Mouse (Mus musculus): ENCODE results near the gene Casc3. TPM values are rescaled to one million over a fixed set of nuclear protein-coding genes. Genes with fewer than 3 reads are reported as not detected.

Gene Casc3
- total and polyA plus RNA-seq, 3 experiments, result 14.4 to 71.7 (median 16.7) TPM

DNA sequence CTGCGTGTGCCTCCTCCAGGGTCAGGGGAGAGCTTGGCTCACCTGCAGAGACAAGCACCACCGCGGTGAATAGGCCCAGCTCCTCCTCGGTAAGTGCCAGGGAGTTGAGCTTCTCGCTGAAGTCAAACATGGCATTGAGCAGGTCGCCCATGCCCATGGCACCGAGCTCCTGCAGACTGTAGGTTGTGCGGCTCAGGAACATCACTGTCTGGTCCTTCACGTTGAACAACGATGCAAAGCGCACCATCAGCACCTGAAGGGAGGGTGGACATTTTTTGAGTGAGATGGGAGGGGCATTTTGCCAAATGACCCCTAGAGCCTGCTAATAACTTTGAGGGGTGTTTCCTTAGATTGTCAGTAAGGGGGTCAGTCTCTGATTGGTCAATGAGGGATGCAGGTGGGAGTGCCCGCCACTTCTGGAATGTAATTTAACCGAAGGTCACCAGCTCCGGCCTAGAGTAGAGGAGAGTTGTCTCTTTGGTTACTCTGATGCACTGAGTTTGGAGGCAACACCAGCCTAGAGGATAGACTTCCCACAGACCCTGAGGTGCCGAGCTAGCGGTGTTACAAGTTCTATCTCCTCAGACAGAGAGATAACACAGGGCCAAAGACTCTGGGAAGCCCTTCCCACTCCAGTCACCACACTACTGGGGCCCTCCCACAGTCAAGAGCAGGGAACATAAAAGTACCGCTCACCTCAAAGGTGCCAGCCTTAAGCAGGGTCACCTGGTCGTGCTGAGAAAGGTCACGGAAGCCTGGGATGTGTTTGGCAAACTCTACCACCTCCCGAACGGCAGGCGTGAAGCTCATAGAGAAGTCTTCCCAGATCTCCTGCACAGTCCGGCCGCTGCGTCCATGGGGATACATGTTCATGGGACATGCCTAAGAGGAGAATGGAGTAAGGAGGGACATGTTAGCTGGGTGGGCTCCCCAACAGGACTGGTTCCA, 35.4 kb upstream of the Casc3 start:
- Histone ChIP-seq H3K27me3 (replicated peaks) (peaks cover 2% of the 10 kb centered on the region), H3K9ac (ENCODE audit: insufficient read depth, low read depth) (no peak overlapping the region), H3K36me3 (replicated peaks in 1 of 2; ENCODE audit: control insufficient read depth in 1 of 2, insufficient read depth in 1 of 2, low read length in 1 of 2) (peaks cover 0 to 14% of the 10 kb centered on the region in 2 experiments), H3K4me1 (ENCODE audit: control insufficient read depth in 1 of 2, insufficient read depth in 2 of 2) (peaks cover 22 to 33% of the 10 kb centered on the region in 2 experiments), H3K4me2 (ENCODE audit: insufficient read depth, low read depth, poor library complexity, severe bottlenecking) (no peak overlapping the region), H3K79me2 (replicated peaks; ENCODE audit: control insufficient read depth, extremely low read depth, insufficient read depth, poor library complexity, severe bottlenecking) (no peaks in the 10 kb centered on the region), H3K27ac (ENCODE audit: insufficient read depth, low read depth) (no peak overlapping the region), H3K4me3 (replicated peaks in 1 of 3; ENCODE audit: low read depth in 2 of 3, low read length in 2 of 3, poor library complexity in 1 of 3) (no peak overlapping the region), H3K9me3 (replicated peaks; ENCODE audit: low read length) (no peaks in the 10 kb centered on the region)
- in situ Hi-C loops (cut with MboI; ENCODE audit: low pct_ligation_motif_present, low pct_unique_long_range_greater_than_20kb, low sequenced_read_pairs), result no loop called here
- dilution Hi-C loops (cut with MboI; ENCODE audit: extremely low pct_ligation_motif_present, extremely low pct_unique_long_range_greater_than_20kb, low sequenced_read_pairs), result no loop called here
- TF ChIP-seq HCFC1 (IDR thresholded peaks at IDR 0.05; ENCODE audit: low read depth, low read length), result no peak
- no peak for TF ChIP-seq GABPA (IDR thresholded peaks at IDR 0.05; ENCODE audit: insufficient replicate concordance, low read depth, low read length)
- no peak for TF ChIP-seq E2F4 (IDR thresholded peaks at IDR 0.05; ENCODE audit: insufficient replicate concordance, low read depth, low read length)
- no peak for TF ChIP-seq TCF12 (IDR thresholded peaks at IDR 0.05; ENCODE audit: low read depth, low read length)
- no peak for TF ChIP-seq NELFE (IDR thresholded peaks at IDR 0.05; ENCODE audit: low read depth, low read length)
- no peak for TF ChIP-seq RAD21 (IDR thresholded peaks at IDR 0.05; ENCODE audit: low read depth, low read length)
- TF ChIP-seq CHD2 (IDR thresholded peaks at IDR 0.05; ENCODE audit: low read length), result no peak
- TF ChIP-seq PAX5 (IDR thresholded peaks at IDR 0.05; ENCODE audit: low read length), result no peak
- TF ChIP-seq CTCF (conservative IDR thresholded peaks at IDR 0.05 in 1 of 2, IDR thresholded peaks at IDR 0.05 in 1 of 2; ENCODE audit: low read depth in 2 of 2, low read length in 2 of 2), result no peak
- no peak for TF ChIP-seq MAZ (IDR thresholded peaks at IDR 0.05; ENCODE audit: low read depth, low read length)
- TF ChIP-seq BHLHE40 (IDR thresholded peaks at IDR 0.05; ENCODE audit: low read depth, low read length), result no peak
- no peak for TF ChIP-seq RCOR1 (conservative IDR thresholded peaks at IDR 0.05; ENCODE audit: low read depth, low read length)
- no peak for TF ChIP-seq ZNF384 (IDR thresholded peaks at IDR 0.05; ENCODE audit: low read depth, low read length)
- no peak for TF ChIP-seq ELF1 (IDR thresholded peaks at IDR 0.05; ENCODE audit: low read depth, low read length)
- no peak for TF ChIP-seq KAT2A (IDR thresholded peaks at IDR 0.05; ENCODE audit: insufficient replicate concordance, low read length)
- no peak for TF ChIP-seq JUND (conservative IDR thresholded peaks at IDR 0.05; ENCODE audit: low read depth, low read length)
- TF ChIP-seq MYC (IDR thresholded peaks at IDR 0.05; ENCODE audit: low read depth, low read length), result no peak
- no peak for TF ChIP-seq EP300 (IDR thresholded peaks at IDR 0.05; ENCODE audit: low read length)
- no peak for TF ChIP-seq ZC3H11A (IDR thresholded peaks at IDR 0.05; ENCODE audit: low read depth, low read length)
- no peak for TF ChIP-seq CHD1 (IDR thresholded peaks at IDR 0.05; ENCODE audit: low read depth, low read length)
- no peak for DNase-seq (ENCODE audit: extremely low read depth)

Measured in CH12.LX (cell line).